Mouse (Mus musculus) heart, adult 2 months (tissue): Measurements from ENCODE around the gene Dgkg.

Experiments
- CTCF ChIP-seq: fragments of 200-600 bp; IDR thresholded peaks from 2 replicates; pipeline ENCODE4 v1.8.1; 2022; ENCODE audit warnings: antibody characterized with exemption, mild to moderate bottlenecking, moderate library complexity
- EP300 ChIP-seq: fragments of 200-500 bp; IDR thresholded peaks from 2 replicates; pipeline ENCODE4 v1.6.1; 2011; ENCODE audit warnings: low read depth, low read length, control low read depth; ENCODE audit not compliant: insufficient read depth
- POLR2A ChIP-seq: fragments of 200-500 bp; IDR thresholded peaks from 2 replicates; pipeline ENCODE4 v1.6.1; 2011; ENCODE audit warnings: mild to moderate bottlenecking, low read depth, low read length, control low read depth; ENCODE audit not compliant: insufficient read depth

DNA sequence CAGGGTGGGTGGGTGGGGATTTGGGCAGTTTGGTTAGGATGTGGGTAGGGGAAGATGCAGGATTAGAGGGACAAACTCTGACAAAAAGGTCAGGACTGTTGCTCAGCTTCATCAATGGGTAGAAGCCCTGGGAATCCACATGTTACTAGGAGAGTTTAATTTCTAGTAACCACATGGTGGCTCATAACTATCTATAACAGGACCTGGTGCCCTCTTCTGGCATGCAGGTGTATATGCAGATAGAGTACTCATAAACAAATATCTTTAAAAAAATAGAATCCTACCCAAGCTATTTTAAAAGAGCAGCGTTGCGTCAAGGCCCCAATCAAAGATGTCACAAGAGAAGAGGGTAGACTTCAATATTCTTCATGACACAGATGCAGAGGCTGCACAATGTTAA, 63.1 kb downstream of the Dgkg start:
- peak; percentile 63 for TF ChIP-seq CTCF
- TF ChIP-seq POLR2A = no peak
- no peak for TF ChIP-seq EP300
